Mouse (Mus musculus) ES-Bruce4 (cell line): ENCODE data around the gene Gm45521.

Source experiments
- CTCF ChIP-seq: IDR thresholded peaks from one replicate; pipeline ENCODE4 v1.8.1; 2011; ENCODE audit warnings: low read depth, low read length
- EP300 ChIP-seq: IDR thresholded peaks from 2 replicates; pipeline ENCODE4 v1.6.1; 2011; ENCODE audit warnings: low read depth, low read length; ENCODE audit not compliant: insufficient read depth
- POLR2A ChIP-seq: IDR thresholded peaks from one replicate; pipeline ENCODE4 v1.8.1; 2011; ENCODE audit warnings: low read length; ENCODE audit not compliant: insufficient read depth

DNA sequence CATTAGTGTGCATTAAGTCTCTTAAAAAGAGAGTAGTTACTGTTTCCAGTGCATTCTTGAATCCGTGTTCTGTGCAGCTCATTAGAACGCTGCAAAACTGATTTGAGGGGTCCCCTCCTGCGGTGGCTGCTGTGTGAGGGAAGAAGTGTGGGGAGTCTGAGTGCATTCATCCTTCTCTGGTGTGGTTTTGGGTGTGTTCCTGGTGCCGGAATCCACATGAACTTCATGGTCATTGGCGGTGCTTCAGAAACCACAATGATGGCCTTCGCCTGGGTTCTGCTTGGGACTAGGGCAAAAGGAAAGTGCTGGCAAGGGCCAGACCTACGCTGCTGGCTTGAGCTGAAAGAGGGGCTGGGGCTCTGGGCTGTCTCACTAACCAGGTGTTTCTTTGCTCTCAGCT, 22.9 kb upstream of the Gm45521 start:
- TF ChIP-seq CTCF (no peak), POLR2A (no peak), EP300 (no peak)
